Mouse (Mus musculus) gastrocnemius, postnatal 25 days (tissue): ENCODE measurements around the gene Hmgb2. TPM values are rescaled to one million over a fixed set of nuclear protein-coding genes. Genes with fewer than 3 reads are reported as not detected.
"Not testable (repeated sequence)": the region's sequence is repeated elsewhere in the genome, so short reads cannot be mapped to it uniquely, and the experiment has no call there.

ENCODE experiments used
- DNase-seq: peaks from one replicate; pipeline ENCODE4 v3.0.0; 2022
- long read RNA-seq, 2 experiments: library from polyadenylated mRNA; stranded (forward); transcript quantifications; one replicate each; pipeline ENCODE4 v2.0.0; 2021
- total RNA-seq, 2 experiments: library from RNA; stranded (reverse); gene quantifications; 1 replicate in 1 of 2; 2 replicates in 1 of 2; pipeline ENCODE4 v1.2.3; 2021

Hmgb2 gene
- total RNA-seq, result 1 to 10 TPM; 2.7 to 5.6 TPM
- long read RNA-seq, experiment 1, partial matches to known transcripts, result 0 of 7 reads
- long read RNA-seq, experiment 1, other reads (novel, unspliced or antisense), result 3 of 7 reads
- long read RNA-seq, experiment 2, partial matches to known transcripts, result 2 of 6 reads
- long read RNA-seq, experiment 2, other reads (novel, unspliced or antisense), result 1 of 6 reads

- peak; percentile 100 for DNase-seq
Observed at GRCm38 (mm10) chr8:57511316-57512118, at the start of gene Hmgb2. Gene Hmgb2 (plus strand): TSS chr8:57511907.

- DNase-seq, result no peak
Observed at GRCm38 (mm10) chr8:57462839-57463238, 48.9 kb upstream of the Hmgb2 start.

- DNase-seq, result no peak
Observed at GRCm38 (mm10) chr8:57463757-57464156, 48.0 kb upstream of the Hmgb2 start.

- peak; percentile 87 for DNase-seq
Observed at GRCm38 (mm10) chr8:57468624-57469023, 43.1 kb upstream of the Hmgb2 start.

GRCm38 (mm10) chr8:57470863-57471262, 40.8 kb upstream of the Hmgb2 start:
- DNase-seq, result no peak

- no peak for DNase-seq
Observed at GRCm38 (mm10) chr8:57473751-57474150, 38.0 kb upstream of the Hmgb2 start.

GRCm38 (mm10) chr8:57478406-57478805, 33.3 kb upstream of the Hmgb2 start:
- no peak for DNase-seq

- no peak for DNase-seq
Observed at GRCm38 (mm10) chr8:57479700-57480099, 32.0 kb upstream of the Hmgb2 start.

GRCm38 (mm10) chr8:57480606-57481005, 31.1 kb upstream of the Hmgb2 start:
- DNase-seq, result no peak

- peak; percentile 19 for DNase-seq
Observed at GRCm38 (mm10) chr8:57486491-57487440, 24.9 kb upstream of the Hmgb2 start.

GRCm38 (mm10) chr8:57487441-57488155, 24.1 kb upstream of the Hmgb2 start, which contains the start of gene Sap30:
Gene Sap30 (minus strand): TSS chr8:57487860.
- peak; percentile 99 for DNase-seq

GRCm38 (mm10) chr8:57488312-57488765, 23.4 kb upstream of the Hmgb2 start:
- peak; percentile 56 for DNase-seq

- no peak for DNase-seq
Observed at GRCm38 (mm10) chr8:57489366-57489765, 22.3 kb upstream of the Hmgb2 start.

- DNase-seq, result no peak
Observed at GRCm38 (mm10) chr8:57489896-57490295, 21.8 kb upstream of the Hmgb2 start.

GRCm38 (mm10) chr8:57491873-57492272, 19.8 kb upstream of the Hmgb2 start:
- DNase-seq, result no peak

GRCm38 (mm10) chr8:57498494-57498846, 13.2 kb upstream of the Hmgb2 start:
- no peak for DNase-seq

GRCm38 (mm10) chr8:57498847-57499511, 12.7 kb upstream of the Hmgb2 start:
- no peak for DNase-seq

GRCm38 (mm10) chr8:57503641-57504040, 8.1 kb upstream of the Hmgb2 start:
- no peak for DNase-seq

- not testable (repeated sequence) for DNase-seq
Observed at GRCm38 (mm10) chr8:57505500-57505899, 6.2 kb upstream of the Hmgb2 start.

- no peak for DNase-seq
Observed at GRCm38 (mm10) chr8:57507556-57508063, 4.1 kb upstream of the Hmgb2 start.

GRCm38 (mm10) chr8:57508657-57509056, 3.0 kb upstream of the Hmgb2 start:
- DNase-seq, result no peak
